Mouse (Mus musculus) adrenal gland, adult 2 months (tissue): Measurements from ENCODE around the gene Smagp. TPM values are rescaled to one million over a fixed set of nuclear protein-coding genes. Genes with fewer than 3 reads are reported as not detected.

Experiments used
- DNase-seq: peaks from one replicate; pipeline ENCODE4 v3.0.0; 2021
- microRNA-seq, 2 experiments: library from miRNA; unstranded; fragments of <30 nt; microRNA quantifications; one replicate each; pipeline ENCODE4 v1.2.0; 2021
- polyA plus RNA-seq: library from polyadenylated mRNA; depleted of rRNA; stranded (reverse); fragments of >200 nt; gene quantifications from 2 replicates; pipeline ENCODE4 v1.2.3, GENCODE M21; 2012; rRNA removed
- total RNA-seq, 2 experiments: library from RNA; stranded (reverse); gene quantifications; 2 replicates each; pipeline ENCODE4 v1.2.3; 2021

Gene Smagp
- total and polyA plus RNA-seq, 3 experiments = 35.1 to 44.2 (median 41.7) TPM

GRCm38 (mm10) chr15:100590436-100590835 is 46.3 kb downstream of the Smagp start:
- DNase-seq = no peak

- DNase-seq = no peak
These were observed 48.4 kb downstream of the Smagp start for GRCm38 (mm10) chr15:100588297-100588696.

DNA sequence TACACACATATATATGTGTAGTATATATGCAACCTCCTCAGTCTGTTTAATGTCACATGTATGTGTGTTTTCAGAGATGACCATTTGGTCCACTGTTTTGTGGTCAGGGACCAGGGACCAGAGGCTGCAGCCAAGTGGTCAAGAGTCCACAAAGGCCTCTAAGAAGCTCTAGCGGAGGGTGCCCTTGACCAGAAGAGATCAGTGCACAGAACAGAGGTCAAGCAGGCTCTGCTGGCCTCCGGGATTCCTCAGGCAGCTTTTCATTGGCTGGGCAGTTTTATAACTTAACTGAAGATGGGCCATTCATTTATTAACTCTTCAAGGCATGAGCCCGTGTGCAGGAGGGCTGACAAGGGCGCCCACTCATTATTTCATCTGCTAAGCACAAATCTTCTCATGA is 49.6 kb downstream of the Smagp start:
- no peak for DNase-seq

- DNase-seq = no peak
These were observed 50.8 kb downstream of the Smagp start for GRCm38 (mm10) chr15:100585931-100586330.

DNA sequence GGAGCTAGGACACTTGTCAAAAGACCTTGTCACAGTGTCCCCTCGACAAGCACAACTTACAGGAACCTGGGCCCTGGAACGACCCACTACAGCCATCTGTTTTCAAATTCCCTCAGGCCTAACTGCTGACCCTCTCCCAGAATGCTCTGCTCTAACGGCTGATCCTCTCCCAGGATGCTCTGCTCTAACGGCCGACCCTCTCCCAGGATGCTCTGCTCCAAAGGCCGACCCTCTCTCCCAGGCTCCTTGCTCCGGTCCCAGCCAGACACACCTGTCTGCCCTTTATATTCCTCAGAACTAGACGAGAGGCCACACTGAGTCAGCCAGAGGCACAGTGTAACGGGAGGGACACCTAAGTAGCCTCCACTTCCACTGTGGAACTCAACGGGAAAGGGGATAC is 56.6 kb downstream of the Smagp start:
- no peak for DNase-seq

DNA sequence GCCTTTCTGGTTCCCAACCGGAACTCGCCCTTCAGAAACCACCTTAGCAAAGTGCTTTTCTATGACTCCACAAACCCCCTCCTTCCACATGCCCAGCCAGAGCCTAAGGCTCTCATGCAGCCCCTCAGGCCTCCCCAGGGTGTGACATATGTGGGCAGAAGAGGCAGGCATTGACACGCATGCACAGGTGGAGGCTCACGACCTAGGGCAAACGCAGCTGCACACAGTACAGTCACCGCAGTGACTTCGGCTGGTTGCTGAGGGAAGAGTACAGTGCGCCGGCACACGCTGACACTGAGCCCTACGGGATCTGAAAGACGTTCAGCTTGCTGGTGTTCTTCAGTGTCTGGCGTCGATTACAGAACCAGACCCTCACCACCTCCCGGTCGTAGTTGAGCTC is 58.8 kb downstream of the Smagp start:
- no peak for DNase-seq

GRCm38 (mm10) chr15:100576810-100577209 is 59.9 kb downstream of the Smagp start:
- no peak for DNase-seq

- no peak for DNase-seq
These were observed 60.3 kb downstream of the Smagp start for GRCm38 (mm10) chr15:100576392-100576791.

DNA sequence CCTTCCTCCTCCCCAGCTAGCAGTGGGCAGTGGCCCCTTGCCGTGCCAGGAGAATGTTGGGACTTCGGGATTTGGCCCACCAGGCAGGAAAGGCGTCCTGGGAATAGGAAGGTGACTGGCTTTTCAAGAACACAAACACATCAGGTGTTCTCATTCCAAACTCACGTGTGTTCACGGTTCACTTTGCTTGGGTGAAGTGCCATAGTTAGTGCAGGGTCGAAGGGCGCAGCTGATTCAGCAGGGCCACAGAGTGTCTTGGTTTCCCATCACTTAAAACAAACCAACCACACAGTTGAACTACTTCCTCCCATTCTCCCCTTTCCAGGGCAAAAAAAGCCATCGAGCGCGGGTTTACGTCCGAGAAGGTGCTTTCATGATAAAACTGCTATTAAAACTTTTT is 61.4 kb downstream of the Smagp start:
- DNase-seq = no peak

DNA sequence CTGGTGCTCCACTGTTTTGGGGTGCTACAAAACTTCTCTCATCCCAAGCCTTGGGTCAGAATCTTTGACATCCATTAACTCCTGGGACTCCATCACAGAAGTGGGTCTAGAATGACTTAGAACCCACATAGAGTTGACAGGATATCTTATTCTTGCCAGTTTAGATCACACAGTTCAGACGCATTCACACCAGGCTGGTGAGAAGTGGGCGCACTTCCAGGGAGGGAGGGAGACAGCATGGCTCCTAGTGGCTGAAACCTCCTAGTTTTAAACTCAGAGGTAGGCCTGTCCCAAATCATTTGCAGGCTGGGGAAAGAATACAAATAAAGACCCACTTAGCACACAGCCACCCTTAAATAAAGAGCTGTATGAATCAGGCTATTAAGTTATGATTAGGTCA is 62.4 kb downstream of the Smagp start:
- DNase-seq = no peak

DNA sequence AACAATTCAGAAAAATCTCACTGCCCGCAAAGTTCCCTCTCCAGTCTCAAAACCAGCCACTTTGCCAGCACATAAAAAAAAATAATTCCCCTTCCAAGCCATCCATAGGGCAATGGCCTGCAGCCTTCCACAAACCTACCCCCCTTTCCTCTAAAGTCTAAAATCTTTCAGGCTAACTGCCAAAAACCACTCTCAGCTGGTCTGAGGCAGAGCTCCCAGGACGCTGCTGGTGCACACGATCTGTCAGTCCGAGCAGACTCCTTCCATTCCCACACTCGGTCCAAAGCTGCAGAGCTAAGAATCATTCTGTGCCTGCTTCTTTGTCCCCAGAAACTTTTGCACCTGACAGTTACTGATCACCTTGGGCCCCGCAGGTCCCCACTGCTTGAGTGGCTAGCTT is 62.8 kb downstream of the Smagp start:
- no peak for DNase-seq

Small RNAs within 50 kb of the gene (microRNA-seq; reads per million reads assigned to microRNA genes)
- gene Mir6961 = 0 reads per million in 2 experiments

Other genes with a start within 250 kb of the Smagp start
- not detected for gene Gm5475, start 214.8 kb downstream of the Smagp start, total RNA-seq
- 0.06 and 0.19 TPM in 2 replicates for gene Gm5475, start 214.8 kb downstream of the Smagp start, polyA plus RNA-seq
- gene Slc11a2, start 211.9 kb downstream of the Smagp start, total RNA-seq = 100 to 1,000 TPM; 116 to 132 TPM
- 55.2 and 65.0 TPM in 2 replicates for gene Slc11a2, start 211.9 kb downstream of the Smagp start, polyA plus RNA-seq
- 100 to 1,000 TPM; 172 to 181 TPM for gene Letmd1, start 167.9 kb downstream of the Smagp start, total RNA-seq
- gene Letmd1, start 167.9 kb downstream of the Smagp start, polyA plus RNA-seq = 118 and 132 TPM in 2 replicates
- gene Csrnp2, start 141.5 kb downstream of the Smagp start, total RNA-seq = 1 to 10 TPM; 5.6 to 5.8 TPM
- 4.2 and 4.3 TPM in 2 replicates for gene Csrnp2, start 141.5 kb downstream of the Smagp start, polyA plus RNA-seq
- gene Tfcp2, start 84.9 kb downstream of the Smagp start, total RNA-seq = 10 to 100 TPM; 14.2 to 25.1 TPM
- gene Tfcp2, start 84.9 kb downstream of the Smagp start, polyA plus RNA-seq = 24.5 and 24.8 TPM in 2 replicates
- 10 to 100 TPM; 14.4 to 18.3 TPM for gene Pou6f1, start 37.0 kb downstream of the Smagp start, total RNA-seq
- gene Pou6f1, start 37.0 kb downstream of the Smagp start, polyA plus RNA-seq = 25.1 and 32.5 TPM in 2 replicates
- 100 to 1,000 TPM; 211 to 277 TPM for gene Dazap2, start 21.6 kb downstream of the Smagp start, total RNA-seq
- gene Dazap2, start 21.6 kb downstream of the Smagp start, polyA plus RNA-seq = 887 and 1,091 TPM in 2 replicates
- 1 to 10 TPM; 3.1 to 4.2 TPM for gene Bin2, start 32.6 kb upstream of the Smagp start, total RNA-seq
- gene Bin2, start 32.6 kb upstream of the Smagp start, polyA plus RNA-seq = 2.8 and 3.7 TPM in 2 replicates
- 10 to 100 TPM; 54.0 to 86.4 TPM for gene Cela1, start 51.0 kb upstream of the Smagp start, total RNA-seq
- gene Cela1, start 51.0 kb upstream of the Smagp start, polyA plus RNA-seq = 83.5 and 83.8 TPM in 2 replicates
- 1 to 10 TPM; 5.1 to 7.6 TPM for gene Galnt6, start 92.4 kb upstream of the Smagp start, total RNA-seq
- gene Galnt6, start 92.4 kb upstream of the Smagp start, polyA plus RNA-seq = 1.2 and 1.3 TPM in 2 replicates
- 1 to 10 TPM; 5.0 to 7.5 TPM for gene Slc4a8, start 124.8 kb upstream of the Smagp start, total RNA-seq
- gene Slc4a8, start 124.8 kb upstream of the Smagp start, polyA plus RNA-seq = 1.5 and 1.8 TPM in 2 replicates
- 1 to 10 TPM; 2.8 to 4.6 TPM for gene Scn8a, start 232.9 kb upstream of the Smagp start, total RNA-seq
- 1.6 and 2.4 TPM in 2 replicates for gene Scn8a, start 232.9 kb upstream of the Smagp start, polyA plus RNA-seq